Comparison of ENCODE assay signal across 1 mouse cellular context in the genomic region with DNA sequence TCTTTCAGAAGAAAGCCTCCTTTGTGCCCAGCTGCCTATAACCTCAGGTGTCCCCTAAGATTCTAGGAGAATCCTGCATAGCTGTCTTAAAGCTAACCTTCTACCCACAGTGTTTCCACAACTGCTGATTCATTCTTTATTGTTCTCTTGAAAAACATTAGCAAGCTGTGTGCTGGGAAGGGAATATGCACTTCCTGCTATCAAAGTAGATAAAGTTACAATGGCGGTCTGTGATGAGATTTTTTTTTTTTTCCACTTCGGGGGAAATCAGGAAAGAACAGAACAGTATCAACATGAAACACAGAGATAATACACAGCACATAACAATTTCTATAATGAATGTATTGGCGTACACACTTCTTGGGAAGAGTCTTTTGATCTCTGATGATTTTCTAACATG.
A peak's percentile ranks its signal among the peaks of the same experiment; 100 is the strongest.
TF ChIP-seq lines count a peak whose summit lies in the region.

No protein-coding gene starts in this region.

TF ChIP-seq in MEL, 35 proteins besides CTCF, POLR2A, EP300 and RAD21 (continued from another document):
- TF ChIP-seq JUND (IDR thresholded peaks at IDR 0.05; ENCODE audit: low read depth, low read length), result no peak
- TF ChIP-seq MEF2A (IDR thresholded peaks at IDR 0.05; ENCODE audit: extremely low read depth, insufficient replicate concordance, low read depth, low read length, poor library complexity, severe bottlenecking), result no peak
- TF ChIP-seq MYC (IDR thresholded peaks at IDR 0.05; ENCODE audit: low read depth, low read length), result 0 out of 2 replicates have a peak, but pooled peaks have one; percentile 30
- no peak for TF ChIP-seq POLR2AphosphoS2 (IDR thresholded peaks at IDR 0.05; ENCODE audit: low read length)
- TF ChIP-seq CHD2 (IDR thresholded peaks at IDR 0.05; ENCODE audit: low read length), result no peak
- 0 out of 2 replicates have a peak, but pooled peaks have one; percentile 25 for TF ChIP-seq TCF12 (IDR thresholded peaks at IDR 0.05; ENCODE audit: low read depth, low read length)
- TF ChIP-seq MAX (IDR thresholded peaks at IDR 0.05; ENCODE audit: low read length), result no peak
- no peak for TF ChIP-seq ZMIZ1 (IDR thresholded peaks at IDR 0.05; ENCODE audit: low read depth, low read length)
- no peak for TF ChIP-seq POLR2AphosphoS5 (IDR thresholded peaks at IDR 0.05; ENCODE audit: borderline replicate concordance, low read depth, low read length)
- no peak for TF ChIP-seq USF2 (IDR thresholded peaks at IDR 0.05; ENCODE audit: borderline replicate concordance in 1 of 2, insufficient read depth in 1 of 2, low read depth in 1 of 2, low read length in 2 of 2)
- peak; percentile 36; the same call in 1 of the 2 replicates for TF ChIP-seq MAFK (IDR thresholded peaks at IDR 0.05; ENCODE audit: borderline replicate concordance, low read depth, low read length)
- no peak for TF ChIP-seq USF1 (IDR thresholded peaks at IDR 0.05; ENCODE audit: low read depth, low read length)
- no peak for TF ChIP-seq SMC3 (IDR thresholded peaks at IDR 0.05; ENCODE audit: low read depth, low read length)
- TF ChIP-seq TBP (IDR thresholded peaks at IDR 0.05; ENCODE audit: low read depth, low read length), result no peak
- peak; percentile 45; the same call in 1 of the 2 replicates for TF ChIP-seq SIN3A (IDR thresholded peaks at IDR 0.05; ENCODE audit: low read length)
- TF ChIP-seq MXI1 (IDR thresholded peaks at IDR 0.05; ENCODE audit: low read depth, low read length), result 0 out of 2 replicates have a peak, but pooled peaks have one; percentile 20
- TF ChIP-seq MYB (IDR thresholded peaks at IDR 0.05; ENCODE audit: low read depth, low read length), result no peak
- TF ChIP-seq RCOR1 (IDR thresholded peaks at IDR 0.05; ENCODE audit: low read depth, low read length), result peak; percentile 69; the same call in 1 of the 2 replicates
- TF ChIP-seq UBTF (IDR thresholded peaks at IDR 0.05; ENCODE audit: borderline replicate concordance, insufficient read depth, low read depth, low read length), result no peak
- peak; percentile 67; the same call in 1 of the 2 replicates for TF ChIP-seq ELF1 (IDR thresholded peaks at IDR 0.05; ENCODE audit: low read depth, low read length)
- TF ChIP-seq ZC3H11A (IDR thresholded peaks at IDR 0.05; ENCODE audit: low read depth, low read length), result no peak; the same call in 1 of the 2 replicates
- peak; percentile 33; the same call in 1 of the 2 replicates for TF ChIP-seq BHLHE40 (IDR thresholded peaks at IDR 0.05; ENCODE audit: borderline replicate concordance, low read depth, low read length)
- no peak; the same call in 1 of the 2 replicates for TF ChIP-seq ZKSCAN1 (IDR thresholded peaks at IDR 0.05; ENCODE audit: low read depth, low read length)
- no peak for TF ChIP-seq E2F4 (IDR thresholded peaks at IDR 0.05; ENCODE audit: borderline replicate concordance, low read depth, low read length)
- TF ChIP-seq NRF1 (IDR thresholded peaks at IDR 0.05; ENCODE audit: insufficient read depth, low read depth, low read length, poor library complexity, severe bottlenecking), result no peak
- peak; percentile 56; the same call in 1 of the 2 replicates for TF ChIP-seq GATA1 (IDR thresholded peaks at IDR 0.05; ENCODE audit: low read depth, low read length)
- TF ChIP-seq GABPA (IDR thresholded peaks at IDR 0.05; ENCODE audit: low read depth, low read length), result no peak
- no peak for TF ChIP-seq NELFE (IDR thresholded peaks at IDR 0.05; ENCODE audit: low read depth, low read length)
- no peak for TF ChIP-seq KAT2A (conservative IDR thresholded peaks at IDR 0.05; ENCODE audit: low read depth, low read length)
- peak; percentile 55; the same call in 1 of the 2 replicates for TF ChIP-seq ETS1 (IDR thresholded peaks at IDR 0.05; ENCODE audit: low read depth, low read length)
- peak; percentile 63 for TF ChIP-seq HCFC1 (IDR thresholded peaks at IDR 0.05; ENCODE audit: low read depth, low read length)
